Mouse (Mus musculus) E14TG2a.4 (cell line): Measurements from ENCODE around the gene Gch1.
A peak's percentile ranks its signal among the peaks of the same experiment; 100 is the strongest.

Source experiments
- CTCF ChIP-seq: conservative IDR thresholded peaks from 2 replicates; pipeline ENCODE4 v1.5.1; 2014; ENCODE audit warnings: low read length
- NANOG ChIP-seq: IDR thresholded peaks from 2 replicates; pipeline ENCODE4 v1.6.1; 2014; ENCODE audit warnings: borderline replicate concordance, low read length, mixed read lengths
- POU5F1 ChIP-seq: IDR thresholded peaks from 2 replicates; pipeline ENCODE4 v1.6.1; 2014; ENCODE audit warnings: low read length, borderline replicate concordance

DNA sequence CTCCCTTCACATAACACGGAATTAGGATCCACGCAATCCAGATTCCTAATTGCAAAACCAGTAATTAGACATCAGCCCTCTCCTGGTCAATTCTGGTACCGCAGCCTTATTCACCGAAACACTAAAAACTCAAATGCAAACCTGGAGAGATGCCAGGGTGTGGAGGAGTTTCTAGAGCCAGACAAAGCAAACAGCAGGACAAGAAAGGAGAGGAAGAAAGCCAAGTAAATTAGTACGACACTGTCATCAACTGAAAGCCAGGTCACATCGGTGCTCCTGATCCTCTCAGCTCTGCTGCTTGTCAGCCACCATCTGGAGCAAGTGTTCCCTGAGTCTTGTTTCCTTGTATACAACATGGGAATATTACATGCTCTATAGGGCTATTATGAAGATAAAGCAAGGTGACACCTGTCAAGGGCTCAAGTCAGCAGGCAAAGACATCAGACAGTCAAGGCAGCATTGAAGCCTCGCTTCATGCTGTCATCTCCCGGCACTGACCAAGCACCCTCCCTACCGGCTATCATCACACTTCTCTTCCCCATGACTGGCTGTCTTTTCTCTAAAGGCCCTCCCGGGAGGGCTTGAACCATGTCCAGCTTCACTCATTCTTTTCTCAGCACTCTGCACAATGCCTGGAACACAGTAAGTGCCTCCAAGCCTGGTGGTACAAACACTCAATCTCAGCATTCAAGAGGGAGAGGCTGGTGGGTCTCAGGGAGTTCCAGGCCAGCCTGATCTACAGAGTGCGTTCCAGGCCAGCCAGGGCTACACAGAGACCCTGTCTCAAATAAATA, 7.5 kb downstream of the Gch1 start:
- TF ChIP-seq CTCF (peak; percentile 77), POU5F1 (no peak), NANOG (no peak)
